Mouse (Mus musculus) MEL (cell line): ENCODE measurements around the gene 2010003K11Rik.

Experiments
- CHD2 ChIP-seq: IDR thresholded peaks from 2 replicates; pipeline ENCODE4 v1.6.1; 2011; ENCODE audit warnings: low read length, improper control_type of control experiment
- CTCF ChIP-seq, 3 experiments: IDR thresholded peaks in 2 of 3; conservative IDR thresholded peaks in 1 of 3; 2 replicates each; pipeline ENCODE4 v1.5.1; 2011 to 2012; ENCODE audit warnings: low read length in 3 of 3, low read depth in 2 of 3, mild to moderate bottlenecking in 2 of 3, improper control_type of control experiment in 1 of 3, inconsistent platforms in 1 of 3, mixed read lengths in 1 of 3, moderate library complexity in 1 of 3; ENCODE audit not compliant: control insufficient read depth in 1 of 3, insufficient read depth in 1 of 3, poor library complexity in 1 of 3, severe bottlenecking in 1 of 3
- ELF1 ChIP-seq: IDR thresholded peaks from 2 replicates; pipeline ENCODE4 v1.6.1; 2014; ENCODE audit warnings: low read depth, mild to moderate bottlenecking, inconsistent platforms, low read length, improper control_type of control experiment, moderate library complexity
- ETS1 ChIP-seq: IDR thresholded peaks from 2 replicates; pipeline ENCODE4 v1.6.1; 2012; ENCODE audit warnings: low read depth, mild to moderate bottlenecking, inconsistent platforms, low read length, improper control_type of control experiment, moderate library complexity
- GATA1 ChIP-seq: IDR thresholded peaks from 2 replicates; pipeline ENCODE4 v1.6.1; 2011; ENCODE audit warnings: low read depth, low read length, improper control_type of control experiment
- MAX ChIP-seq: IDR thresholded peaks from 2 replicates; pipeline ENCODE4 v1.6.1; 2011; ENCODE audit warnings: low read length, improper control_type of control experiment
- POLR2A ChIP-seq, 2 experiments: IDR thresholded peaks; 2 replicates each; pipeline ENCODE4 v1.6.1; 2011 to 2012; ENCODE audit warnings: low read length in 2 of 2, mild to moderate bottlenecking in 2 of 2, control low read depth in 1 of 2, improper control_type of control experiment in 1 of 2, low read depth in 1 of 2, moderate library complexity in 1 of 2; ENCODE audit not compliant: control insufficient read depth in 1 of 2, insufficient read depth in 1 of 2, poor library complexity in 1 of 2
- TAL1 ChIP-seq: IDR thresholded peaks from 2 replicates; pipeline ENCODE4 v1.6.1; 2012; ENCODE audit warnings: mild to moderate bottlenecking, inconsistent platforms, low read length, moderate library complexity, mixed read lengths

DNA sequence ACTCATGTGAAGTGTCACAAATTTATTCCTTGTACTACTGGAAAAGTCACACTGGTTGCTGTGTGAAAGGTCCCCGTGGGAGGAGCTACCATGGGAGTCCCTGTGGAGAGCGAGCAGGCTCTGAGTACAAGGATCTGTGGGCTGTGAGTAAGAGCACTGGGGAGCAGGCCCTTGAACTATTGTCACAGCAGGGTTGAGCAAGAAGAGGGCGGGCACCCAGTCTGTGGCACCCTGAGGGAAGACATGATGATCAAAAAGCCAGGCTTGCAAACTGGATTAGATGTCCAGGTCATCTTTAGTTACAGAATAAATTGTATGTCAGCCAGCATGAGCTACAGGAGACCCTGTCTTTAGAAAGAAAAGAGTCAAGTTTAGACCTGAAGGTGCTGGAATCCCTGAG, 38.2 kb upstream of the 2010003K11Rik start:
- TF ChIP-seq GATA1 (no peak), MAX (no peak), CHD2 (no peak), TAL1 (no peak), ETS1 (no peak), POLR2A (IDR thresholded peaks at IDR 0.05; ENCODE audit: control insufficient read depth in 1 of 2, insufficient read depth in 1 of 2, low read depth in 1 of 2, low read length in 2 of 2, poor library complexity in 1 of 2) (no peak), ELF1 (no peak), CTCF (IDR thresholded peaks at IDR 0.05 in 2 of 3, conservative IDR thresholded peaks at IDR 0.05 in 1 of 3; ENCODE audit: control insufficient read depth in 1 of 3, insufficient read depth in 1 of 3, low read depth in 2 of 3, low read length in 3 of 3, poor library complexity in 1 of 3, severe bottlenecking in 1 of 3) (no peak)
